Mouse (Mus musculus): Measurements from ENCODE around the gene Pcif1. TPM values are rescaled to one million over a fixed set of nuclear protein-coding genes. Genes with fewer than 3 reads are reported as not detected.

Gene Pcif1
- 28.2 and 59.8 TPM in 2 replicates for polyA plus RNA-seq (2012; rRNA removed; ENCODE audit: low replicate concordance)

GRCm38 (mm10) chr2:164879228-164879567 lies at the start of gene Pcif1:
Pcif1 (plus strand) TSS chr2:164879304.

DNA sequence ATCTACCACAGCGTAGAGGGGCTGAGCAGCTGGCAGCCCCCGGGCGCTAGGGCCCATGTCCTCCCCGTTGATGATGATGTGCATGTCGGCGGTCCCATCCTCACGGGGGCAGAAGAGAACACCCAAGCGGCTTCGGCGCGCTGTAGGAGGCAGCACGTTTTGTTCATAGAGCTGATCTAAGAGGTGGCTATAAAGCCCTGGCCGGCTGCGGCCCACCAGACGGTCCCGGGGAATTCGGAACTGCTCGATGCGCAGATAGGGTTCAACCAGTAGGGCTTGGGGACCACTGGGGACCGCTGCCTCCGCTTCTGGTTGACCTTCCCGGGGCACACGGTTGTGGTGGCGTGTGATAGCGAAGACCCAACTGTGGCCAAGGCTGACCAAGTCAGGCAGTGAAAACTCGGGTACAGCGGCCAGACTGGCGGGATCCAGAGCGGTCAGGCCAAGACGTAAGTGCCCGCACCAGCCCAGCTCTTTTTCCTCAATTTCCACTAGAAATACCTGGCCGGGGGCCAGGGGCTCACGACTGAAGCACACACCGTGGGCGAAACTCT lies 46.3 kb upstream of the Pcif1 start, which contains the start of gene Ctsa:
Gene Ctsa, plus strand, starts transcription at position 126 of the 554 bp plus-strand sequence.

DNA sequence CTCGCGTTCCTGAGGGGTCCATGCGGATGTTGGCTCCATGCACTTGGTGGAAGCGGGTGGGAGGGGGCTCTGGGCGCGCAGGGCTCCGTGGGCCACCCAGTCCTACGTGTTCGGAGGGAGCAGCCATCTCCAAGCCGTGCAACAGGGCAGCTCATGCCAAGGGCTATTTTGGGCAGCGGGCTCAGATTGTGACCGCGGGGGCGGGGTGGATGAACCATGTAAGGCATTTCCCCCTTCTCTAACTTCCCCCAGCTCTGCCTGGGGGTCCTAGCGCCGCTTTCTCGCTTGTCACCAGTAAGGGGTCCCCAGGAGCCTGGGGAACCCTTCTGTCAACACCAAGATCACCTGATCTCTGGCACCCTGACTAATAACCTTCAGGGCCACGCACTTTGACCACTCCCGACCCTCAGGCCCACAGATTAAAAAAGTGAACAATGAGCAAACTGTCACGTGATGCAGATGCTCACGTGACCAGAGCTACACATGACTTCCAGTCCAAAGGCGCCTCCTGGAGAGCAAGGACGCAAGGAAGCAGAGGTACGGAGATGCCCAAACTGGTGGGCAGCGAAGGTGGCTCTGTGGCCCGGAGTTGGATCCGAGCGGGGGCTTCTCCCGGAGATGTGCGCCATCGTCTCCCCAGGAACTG lies 45.7 kb upstream of the Pcif1 start, which contains the start of gene Neurl2:
Gene Neurl2, minus strand, starts transcription at position 143 of the 646 bp plus-strand sequence.

DNA sequence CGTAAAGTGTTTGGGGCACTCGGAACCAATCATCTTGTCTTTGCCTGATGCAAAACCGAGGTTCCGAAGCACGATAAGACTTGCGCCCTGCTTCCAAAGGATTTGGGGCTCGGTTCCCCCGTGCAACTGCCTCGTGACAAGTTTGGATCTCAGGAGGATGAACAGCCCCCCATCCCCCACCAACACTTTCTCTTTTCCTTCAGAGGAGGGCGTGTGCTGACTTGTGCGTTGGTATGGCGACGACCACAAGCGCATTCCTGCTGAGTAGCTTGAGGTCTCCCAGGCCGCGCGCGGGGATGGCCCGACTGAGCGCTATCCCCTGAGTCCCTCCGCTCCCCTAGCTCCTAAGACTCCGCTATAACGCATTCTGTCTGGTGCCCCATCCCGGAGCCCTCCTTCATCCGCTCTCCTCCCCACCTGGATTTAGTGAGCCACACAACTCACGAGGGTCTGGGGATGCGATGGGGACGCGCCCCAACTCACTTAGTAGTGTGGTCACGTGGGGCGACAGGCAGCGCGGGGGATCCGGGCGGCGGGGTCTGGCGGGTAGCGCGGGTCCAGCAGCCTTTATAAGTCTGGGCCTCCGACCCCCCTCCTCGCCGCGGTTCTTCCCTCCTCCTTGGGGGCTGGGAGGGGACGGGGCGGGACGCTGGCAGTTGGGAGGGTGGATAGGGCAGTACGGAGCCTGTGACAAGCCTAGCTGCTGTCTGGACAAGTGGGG lies 21.8 kb upstream of the Pcif1 start, which contains the start of gene Pltp:
Gene Pltp, minus strand, starts transcription at position 611 of the 721 bp plus-strand sequence.

GRCm38 (mm10) chr2:164911086-164912048 lies 32.3 kb downstream of the Pcif1 start, which contains the start of gene Zfp335:
Zfp335 (minus strand) TSS chr2:164911757.

GRCm38 (mm10) chr2:164940140-164940830 lies 61.2 kb downstream of the Pcif1 start, which contains the start of gene Mmp9:
Mmp9 (plus strand) TSS chr2:164940780.

Other genes with a start within 250 kb of the Pcif1 start
- not detected in 2 replicates for gene Wfdc16, start 240.5 kb upstream of the Pcif1 start, polyA plus RNA-seq (2012; rRNA removed; ENCODE audit: low replicate concordance)
- gene Wfdc10, start 223.3 kb upstream of the Pcif1 start, polyA plus RNA-seq (2012; rRNA removed; ENCODE audit: low replicate concordance) = not detected in 2 replicates
- gene Wfdc9, start 222.7 kb upstream of the Pcif1 start, polyA plus RNA-seq (2012; rRNA removed; ENCODE audit: low replicate concordance) = not detected in 2 replicates
- not detected in 2 replicates for gene Wfdc11, start 205.2 kb upstream of the Pcif1 start, polyA plus RNA-seq (2012; rRNA removed; ENCODE audit: low replicate concordance)
- gene Wfdc13, start 194.2 kb upstream of the Pcif1 start, polyA plus RNA-seq (2012; rRNA removed; ENCODE audit: low replicate concordance) = not detected in 2 replicates
- not detected in 2 replicates for gene Spint4, start 180.8 kb upstream of the Pcif1 start, polyA plus RNA-seq (2012; rRNA removed; ENCODE audit: low replicate concordance)
- not detected in 2 replicates for gene Spint5, start 164.0 kb upstream of the Pcif1 start, polyA plus RNA-seq (2012; rRNA removed; ENCODE audit: low replicate concordance)
- gene Wfdc3, start 133.4 kb upstream of the Pcif1 start, polyA plus RNA-seq (2012; rRNA removed; ENCODE audit: low replicate concordance) = 0.87 and 2.8 TPM in 2 replicates
- gene Dnttip1, start 133.3 kb upstream of the Pcif1 start, polyA plus RNA-seq (2012; rRNA removed; ENCODE audit: low replicate concordance) = 13.4 and 63.8 TPM in 2 replicates
- gene Ube2c, start 109.4 kb upstream of the Pcif1 start, polyA plus RNA-seq (2012; rRNA removed; ENCODE audit: low replicate concordance) = 14.8 and 17.3 TPM in 2 replicates
- 2.1 and 1,412 TPM in 2 replicates for gene Tnnc2, start 99.3 kb upstream of the Pcif1 start, polyA plus RNA-seq (2012; rRNA removed; ENCODE audit: low replicate concordance)
- gene Snx21, start 93.5 kb upstream of the Pcif1 start, polyA plus RNA-seq (2012; rRNA removed; ENCODE audit: low replicate concordance) = 32.9 and 57.5 TPM in 2 replicates
- gene Acot8, start 74.4 kb upstream of the Pcif1 start, polyA plus RNA-seq (2012; rRNA removed; ENCODE audit: low replicate concordance) = 36.3 and 58.2 TPM in 2 replicates
- gene Zswim3, start 74.2 kb upstream of the Pcif1 start, polyA plus RNA-seq (2012; rRNA removed; ENCODE audit: low replicate concordance) = 2.7 and 4.5 TPM in 2 replicates
- 14.4 and 16.0 TPM in 2 replicates for gene Zswim1, start 56.6 kb upstream of the Pcif1 start, polyA plus RNA-seq (2012; rRNA removed; ENCODE audit: low replicate concordance)
- 0.22 TPM in 1 of 2 replicates, not detected in the other for gene Spata25, start 50.8 kb upstream of the Pcif1 start, polyA plus RNA-seq (2012; rRNA removed; ENCODE audit: low replicate concordance)
- 329 and 398 TPM in 2 replicates for gene Ctsa, start 46.4 kb upstream of the Pcif1 start, polyA plus RNA-seq (2012; rRNA removed; ENCODE audit: low replicate concordance)
- 11.2 and 17.7 TPM in 2 replicates for gene Neurl2, start 45.8 kb upstream of the Pcif1 start, polyA plus RNA-seq (2012; rRNA removed; ENCODE audit: low replicate concordance)
- 327 and 423 TPM in 2 replicates for gene Pltp, start 21.6 kb upstream of the Pcif1 start, polyA plus RNA-seq (2012; rRNA removed; ENCODE audit: low replicate concordance)
- gene Zfp335, start 32.5 kb downstream of the Pcif1 start, polyA plus RNA-seq (2012; rRNA removed; ENCODE audit: low replicate concordance) = 33.2 and 49.0 TPM in 2 replicates
- 21.9 and 24.5 TPM in 2 replicates for gene Mmp9, start 61.5 kb downstream of the Pcif1 start, polyA plus RNA-seq (2012; rRNA removed; ENCODE audit: low replicate concordance)
- 3.0 TPM in 2 replicates for gene Slc12a5, start 81.5 kb downstream of the Pcif1 start, polyA plus RNA-seq (2012; rRNA removed; ENCODE audit: low replicate concordance)
- gene Ncoa5, start 155.6 kb downstream of the Pcif1 start, polyA plus RNA-seq (2012; rRNA removed; ENCODE audit: low replicate concordance) = 25.4 and 29.5 TPM in 2 replicates
- gene Cd40, start 176.3 kb downstream of the Pcif1 start, polyA plus RNA-seq (2012; rRNA removed; ENCODE audit: low replicate concordance) = 31.3 and 45.3 TPM in 2 replicates
- not detected in 2 replicates for gene 1700025C18Rik, start 211.4 kb downstream of the Pcif1 start, polyA plus RNA-seq (2012; rRNA removed; ENCODE audit: low replicate concordance)